ENCODE assay signal across 18 mouse cellular contexts in the genomic region with DNA sequence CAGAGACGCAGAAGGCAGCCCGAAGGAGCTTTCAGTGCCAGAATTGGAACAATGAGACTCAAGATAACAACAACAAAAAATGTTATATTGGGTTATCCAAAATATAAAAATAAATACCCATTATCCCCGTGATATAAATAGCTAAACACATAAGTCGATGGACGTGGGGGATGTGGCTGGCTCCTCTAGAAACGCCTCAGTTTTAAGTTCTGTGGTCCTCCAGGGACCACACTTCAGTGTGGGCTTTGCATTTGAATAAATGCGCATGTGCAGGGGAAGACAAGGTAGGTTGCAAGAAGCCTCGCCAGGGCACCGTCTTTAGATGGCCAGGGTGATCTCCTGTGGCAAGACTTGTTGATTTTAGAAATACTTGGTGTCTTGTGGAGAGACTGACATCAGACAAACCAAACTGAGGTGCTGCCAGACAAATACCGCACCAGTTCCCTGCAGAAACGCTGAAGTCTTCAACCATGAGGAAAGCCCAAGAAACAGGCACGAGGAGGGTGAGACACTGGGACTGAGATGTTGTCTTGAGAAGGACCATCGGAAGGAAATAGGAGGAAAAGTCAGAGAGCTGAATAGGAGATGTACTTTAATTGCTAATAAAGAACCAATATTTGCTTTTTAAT.
DNase-seq lines count a peak whose midpoint lies in the region; TF ChIP-seq lines count a peak whose summit lies in the region.
"Had no signal": no experiment of that assay in that cellular context is flagged by ENCODE, and none has a peak within 500 bp of the region (broad histone marks: within the 10 kb centered on the region; RNA-seq: fewer than 3 reads in every experiment).

No protein-coding gene starts in this region.

- no peak for TF ChIP-seq RAD21 in CH12.LX (IDR thresholded peaks at IDR 0.05; ENCODE audit: low read depth, low read length)

- H3K27ac ChIP-seq in CH12.LX (ENCODE audit: insufficient read depth, low read depth): peak overlapping the region; percentile 49; the same call in 1 of the 2 replicates

- in situ Hi-C loops in CH12.LX (cut with MboI; ENCODE audit: low pct_ligation_motif_present, low pct_unique_long_range_greater_than_20kb, low sequenced_read_pairs): loop anchor here (25.0 kb wide), 1 partner anchor 394 kb away; no protein-coding TSS in a partner anchor

- dilution Hi-C loops in CH12.LX (cut with MboI; ENCODE audit: extremely low pct_ligation_motif_present, extremely low pct_unique_long_range_greater_than_20kb, low sequenced_read_pairs): no loop called here

- peaks cover 2 to 5% of the 10 kb centered on the region in 2 experiments for H3K36me3 ChIP-seq in CH12.LX (replicated peaks in 1 of 2; ENCODE audit: control insufficient read depth in 1 of 2, insufficient read depth in 1 of 2, low read length in 1 of 2)
- H3K36me3 ChIP-seq: G1E had no signal

- H3K4me2 ChIP-seq in CH12.LX (ENCODE audit: insufficient read depth, low read depth, poor library complexity, severe bottlenecking): peak overlapping the region; percentile 65

- intact Hi-C loops in heart, postnatal 36 days (cut with DNase I): loop anchor here (5.0 kb wide), 3 partner anchors 121 to 499 kb away; no protein-coding TSS in a partner anchor

- peaks cover 2% of the 10 kb centered on the region; the same call in 1 of the 2 replicates for H3K79me2 ChIP-seq in CH12.LX (replicated peaks; ENCODE audit: control insufficient read depth, extremely low read depth, insufficient read depth, poor library complexity, severe bottlenecking)

- H3K4me3 ChIP-seq in CH12.LX (replicated peaks in 1 of 3; ENCODE audit: low read depth in 2 of 3, low read length in 2 of 3, poor library complexity in 1 of 3): peak overlapping the region; percentile 49 to 73 (median 57)

- 0 out of 4 replicates have a peak, but pooled peaks of 1 of the 2 experiments have one; percentile 14 for TF ChIP-seq CTCF in CH12.LX (conservative IDR thresholded peaks at IDR 0.05 in 1 of 2, IDR thresholded peaks at IDR 0.05 in 1 of 2; ENCODE audit: low read depth in 2 of 2, low read length in 2 of 2)

- H3K4me1 ChIP-seq in CH12.LX (ENCODE audit: control insufficient read depth in 1 of 2, insufficient read depth in 2 of 2): no peaks in the 10 kb centered on the region

- DNase-seq in CH12.LX (ENCODE audit: extremely low read depth): peak; percentile 86
- DNase-seq in R1 (ENCODE audit: low read depth, low spot score): peak; percentile 6
- no peak for DNase-seq in heart, postnatal 36 days
- no peak for DNase-seq in kidney, postnatal 36 days
- DNase-seq: adrenal gland, adult 2 months; adrenal gland, adult 8-10 months; adrenal gland, postnatal 10 days; adrenal gland, postnatal 14 days; adrenal gland, postnatal 25 days; adrenal gland, postnatal 36 days; B cell, adult 2 months; cerebellum, adult 11 months; cerebellum, adult 11-12 months; cerebellum, adult 18-20 months; cerebellum, adult 2 months; cerebellum, adult 8-10 months had no signal

- no peaks in the 10 kb centered on the region for H3K27me3 ChIP-seq in CH12.LX (replicated peaks)
- H3K27me3 ChIP-seq: Patski had no signal

- no peak for TF ChIP-seq EP300 in CH12.LX (IDR thresholded peaks at IDR 0.05; ENCODE audit: low read length)

- peak; percentile 75; the same call in 1 of the 2 replicates for TF ChIP-seq POLR2A in CH12.LX (IDR thresholded peaks at IDR 0.05; ENCODE audit: low read depth, low read length)

- H3K9ac ChIP-seq in CH12.LX (ENCODE audit: insufficient read depth, low read depth): peak overlapping the region; percentile 71

- H3K9me3 ChIP-seq in CH12.LX (replicated peaks; ENCODE audit: low read length): no peaks in the 10 kb centered on the region

TF ChIP-seq in CH12.LX, 34 proteins besides CTCF, POLR2A, EP300 and RAD21:
- TF ChIP-seq ELF1 (IDR thresholded peaks at IDR 0.05; ENCODE audit: low read depth, low read length) (no peak), USF1 (IDR thresholded peaks at IDR 0.05; ENCODE audit: low read depth, low read length) (no peak), E2F4 (IDR thresholded peaks at IDR 0.05; ENCODE audit: insufficient replicate concordance, low read depth, low read length) (no peak), POLR2AphosphoS2 (IDR thresholded peaks at IDR 0.05; ENCODE audit: low read depth, low read length) (0 out of 2 replicates have a peak, but pooled peaks have one; percentile 66), NRF1 (IDR thresholded peaks at IDR 0.05; ENCODE audit: low read depth, low read length) (peak; percentile 87), CHD2 (IDR thresholded peaks at IDR 0.05; ENCODE audit: low read length) (no peak; the same call in 1 of the 2 replicates), ZKSCAN1 (IDR thresholded peaks at IDR 0.05; ENCODE audit: borderline replicate concordance, low read depth, low read length) (no peak), SMC3 (IDR thresholded peaks at IDR 0.05; ENCODE audit: low read depth, low read length) (no peak; the same call in 1 of the 2 replicates), MEF2A (IDR thresholded peaks at IDR 0.05; ENCODE audit: borderline replicate concordance, low read depth, low read length) (no peak), JUND (conservative IDR thresholded peaks at IDR 0.05; ENCODE audit: low read depth, low read length) (no peak), NELFE (IDR thresholded peaks at IDR 0.05; ENCODE audit: low read depth, low read length) (peak; percentile 74), ZNF384 (IDR thresholded peaks at IDR 0.05; ENCODE audit: low read depth, low read length) (no peak), ZMIZ1 (IDR thresholded peaks at IDR 0.05; ENCODE audit: low read depth, low read length) (peak; percentile 61; the same call in 1 of the 2 replicates), CHD1 (IDR thresholded peaks at IDR 0.05; ENCODE audit: low read depth, low read length) (0 out of 2 replicates have a peak, but pooled peaks have one; percentile 4), USF2 (conservative IDR thresholded peaks at IDR 0.05; ENCODE audit: low read depth, low read length) (no peak), MAZ (IDR thresholded peaks at IDR 0.05; ENCODE audit: low read depth, low read length) (no peak; the same call in 1 of the 2 replicates), SIN3A (IDR thresholded peaks at IDR 0.05; ENCODE audit: low read length) (peak; percentile 15), TBP (conservative IDR thresholded peaks at IDR 0.05; ENCODE audit: low read depth, low read length) (peak; percentile 85), JUN (IDR thresholded peaks at IDR 0.05; ENCODE audit: insufficient read depth, low read depth, low read length) (no peak), MXI1 (IDR thresholded peaks at IDR 0.05; ENCODE audit: low read depth, low read length) (no peak), MYC (IDR thresholded peaks at IDR 0.05; ENCODE audit: low read depth, low read length) (peak; percentile 91; the same call in 1 of the 2 replicates), RCOR1 (conservative IDR thresholded peaks at IDR 0.05; ENCODE audit: low read depth, low read length) (no peak), MAFK (IDR thresholded peaks at IDR 0.05; ENCODE audit: insufficient replicate concordance, low read length) (no peak), GABPA (IDR thresholded peaks at IDR 0.05; ENCODE audit: insufficient replicate concordance, low read depth, low read length) (no peak), BHLHE40 (IDR thresholded peaks at IDR 0.05; ENCODE audit: low read depth, low read length) (peak; percentile 38; the same call in 1 of the 2 replicates), PAX5 (IDR thresholded peaks at IDR 0.05; ENCODE audit: low read length) (no peak), MAX (IDR thresholded peaks at IDR 0.05; ENCODE audit: low read length) (peak; percentile 100), ETS1 (conservative IDR thresholded peaks at IDR 0.05; ENCODE audit: low read depth, low read length) (no peak), UBTF (IDR thresholded peaks at IDR 0.05; ENCODE audit: low read depth, low read length) (no peak), ZC3H11A (IDR thresholded peaks at IDR 0.05; ENCODE audit: low read depth, low read length) (no peak), HCFC1 (IDR thresholded peaks at IDR 0.05; ENCODE audit: low read depth, low read length) (peak; percentile 73), KAT2A (IDR thresholded peaks at IDR 0.05; ENCODE audit: insufficient replicate concordance, low read length) (0 out of 2 replicates have a peak, but pooled peaks have one; percentile 10), IRF4 (IDR thresholded peaks at IDR 0.05; ENCODE audit: low read depth, low read length) (0 out of 2 replicates have a peak, but pooled peaks have one; percentile 6), TCF12 (IDR thresholded peaks at IDR 0.05; ENCODE audit: low read depth, low read length) (peak; percentile 53; the same call in 1 of the 2 replicates)

Comparison
In these comparisons a context has a peak if more than half of its experiments do, and no peak if none do; other contexts are left out.
1. DNase-seq: peak in CH12.LX (single experiment) and R1 (single experiment); none in heart, postnatal 36 days (0 of 2) and kidney, postnatal 36 days (0 of 2).